Mouse (Mus musculus): ENCODE measurements at regions not wholly inside any gene's neighbourhood (a gene's known extent, or its start where the extent isn't known, plus 50 kb on each side); places are given as distances from the start of the nearest gene placed in this dataset.

DNA sequence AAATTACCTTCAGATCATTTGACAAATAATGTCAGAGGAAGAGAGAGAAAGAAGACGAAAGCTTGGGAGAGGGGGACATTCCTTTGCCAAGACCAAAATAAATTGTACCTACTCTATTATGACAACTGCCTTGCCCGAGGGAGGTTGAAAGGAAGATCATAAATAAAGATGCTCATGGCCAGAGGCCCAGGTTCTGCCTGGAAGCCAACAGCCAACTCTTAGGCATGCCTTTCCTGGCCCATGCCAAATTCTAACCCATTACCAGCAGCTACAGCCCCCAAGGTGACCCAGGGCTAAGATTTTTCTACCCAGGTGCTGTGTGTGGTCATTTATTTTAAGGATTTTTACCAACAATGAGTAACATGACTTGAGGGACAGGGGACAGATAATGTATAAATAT lies 54.9 kb downstream of the Cbln1 start:
- intact Hi-C loops (cut with DNase I) = no loop called here
- DNase-seq = no peak

GRCm38 (mm10) chr8:87415051-87415630 lies 57.3 kb downstream of the Cbln1 start:
- intact Hi-C loops (cut with DNase I) = no loop called here
- no peak for DNase-seq

- DNase-seq = no peak
- intact Hi-C loops (cut with DNase I) = no loop called here
These were observed 83.4 kb downstream of the Cbln1 start for GRCm38 (mm10) chr8:87389016-87389415.

- intact Hi-C loops (cut with DNase I) = no loop called here
These were observed 88.7 kb downstream of the Cbln1 start for GRCm38 (mm10) chr8:87383527-87384206.

DNA sequence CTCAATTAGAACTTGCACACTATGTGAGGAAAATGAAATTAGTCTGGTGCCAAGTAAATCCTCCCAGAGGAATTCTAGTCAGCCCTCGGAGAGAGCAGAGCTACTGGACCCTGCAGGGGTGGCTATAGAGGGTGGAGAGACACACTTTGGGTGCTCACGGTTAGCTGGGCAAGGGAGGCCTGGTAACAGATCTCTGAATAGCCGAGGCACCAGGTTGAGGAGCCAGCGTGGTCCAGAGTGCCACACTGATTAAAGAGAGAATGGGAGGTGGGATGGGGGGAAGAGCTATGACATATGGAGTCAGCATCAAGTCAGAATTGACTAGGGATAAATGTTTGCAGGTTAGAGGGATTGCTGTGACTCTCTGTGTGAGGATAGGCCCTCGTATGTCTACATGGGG lies 90.1 kb downstream of the Cbln1 start:
- DNase-seq = no peak
- intact Hi-C loops (cut with DNase I) = no loop called here

More at GRCm38 (mm10) chr8:87383527-87384206, 88.7 kb downstream of the Cbln1 start:
- DNase-seq = no peak

- intact Hi-C loops (cut with DNase I) = no loop called here
- no peak for DNase-seq
These were observed 91.6 kb downstream of the Cbln1 start for GRCm38 (mm10) chr8:87380791-87381190.

GRCm38 (mm10) chr8:87379296-87379695 lies 93.1 kb downstream of the Cbln1 start:
- no peak for DNase-seq
- intact Hi-C loops (cut with DNase I) = no loop called here

GRCm38 (mm10) chr8:87374044-87374443 lies 98.4 kb downstream of the Cbln1 start:
- intact Hi-C loops (cut with DNase I) = no loop called here
- DNase-seq = no peak

DNA sequence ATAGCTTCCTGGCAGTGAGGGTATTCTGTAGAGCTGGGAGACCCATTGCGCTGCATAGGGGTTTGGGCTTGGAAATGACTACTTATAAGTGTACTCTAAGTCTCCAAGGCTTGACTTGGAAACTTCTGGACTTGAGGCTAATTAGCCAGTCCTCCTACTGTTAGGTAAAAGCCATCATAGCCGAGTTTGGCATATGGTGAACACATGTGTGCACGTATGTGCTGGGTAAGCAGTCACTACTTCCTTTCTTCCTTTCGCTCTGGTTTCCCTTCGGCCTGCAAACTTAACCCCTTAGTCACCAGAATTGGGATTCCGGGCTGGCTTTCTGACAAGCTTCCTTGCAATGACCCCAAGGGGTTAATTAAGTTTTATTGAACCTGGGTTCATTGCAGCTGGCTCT lies 98.9 kb downstream of the Cbln1 start:
- intact Hi-C loops (cut with DNase I) = no loop called here
- no peak for DNase-seq

GRCm38 (mm10) chr8:87372061-87372460 lies 100.3 kb downstream of the Cbln1 start:
- intact Hi-C loops (cut with DNase I) = no loop called here
- no peak for DNase-seq

DNA sequence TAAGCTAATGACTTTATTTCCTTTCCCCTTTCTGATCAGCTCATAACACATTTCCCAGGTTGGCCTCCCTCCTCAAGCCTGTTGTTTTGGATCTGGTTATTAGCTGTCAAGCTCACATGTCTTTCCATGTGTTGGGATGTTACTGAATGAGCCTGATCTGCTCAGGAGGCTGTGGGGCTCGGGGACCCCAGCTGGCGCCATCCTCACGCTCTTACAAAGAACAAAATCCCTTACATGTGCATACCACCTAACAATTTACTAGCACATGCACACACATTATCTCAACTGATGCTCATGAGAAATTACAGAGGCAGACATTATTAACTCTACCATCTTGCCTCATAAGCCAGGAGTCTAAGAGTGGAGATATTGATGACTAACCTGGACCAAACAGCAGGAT lies 102.2 kb downstream of the Cbln1 start:
- intact Hi-C loops (cut with DNase I) = no loop called here
- no peak for DNase-seq

DNA sequence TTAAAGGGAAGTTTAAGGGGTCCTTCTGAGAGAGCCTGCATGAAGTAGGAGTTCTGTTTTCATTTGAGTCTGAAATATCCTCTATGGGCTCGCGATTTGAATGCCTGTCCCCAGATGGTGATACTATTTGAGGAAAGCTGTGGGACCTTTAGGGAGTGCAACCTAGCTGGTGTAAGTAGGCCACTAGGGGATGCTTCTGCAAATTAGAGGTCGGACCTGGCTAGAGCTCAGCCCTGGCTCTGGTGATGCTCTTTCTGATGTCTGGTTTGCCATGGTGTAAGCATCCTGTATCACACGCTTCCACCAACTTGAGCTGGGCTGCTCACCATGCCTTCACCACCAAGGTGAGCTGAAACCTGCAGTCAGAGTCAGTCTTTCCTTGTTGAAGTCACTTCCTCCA lies 121.9 kb downstream of the Cbln1 start:
- intact Hi-C loops (cut with DNase I) = no loop called here
- DNase-seq = no peak

DNA sequence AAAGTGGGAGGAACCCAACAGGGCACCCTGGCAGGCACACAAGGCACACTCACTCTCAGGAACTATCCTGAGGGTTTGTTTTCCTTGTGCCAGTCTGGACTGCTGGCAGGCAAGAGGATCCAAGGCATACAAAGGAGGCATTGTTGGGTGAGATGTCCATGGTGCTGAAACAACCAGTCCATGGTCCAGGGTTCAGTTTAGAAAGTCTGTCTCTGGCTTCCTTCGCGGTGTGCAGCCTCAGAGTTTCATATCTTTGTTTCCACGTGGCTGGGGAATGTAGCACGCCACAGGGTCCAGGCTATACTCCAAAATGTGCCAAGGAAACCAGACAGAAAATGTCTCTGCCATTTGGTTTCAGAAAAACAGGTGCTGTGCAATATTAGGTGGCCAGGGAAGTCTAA lies 122.6 kb downstream of the Cbln1 start:
- peak; percentile 11 for DNase-seq
- intact Hi-C loops (cut with DNase I) = no loop called here

DNA sequence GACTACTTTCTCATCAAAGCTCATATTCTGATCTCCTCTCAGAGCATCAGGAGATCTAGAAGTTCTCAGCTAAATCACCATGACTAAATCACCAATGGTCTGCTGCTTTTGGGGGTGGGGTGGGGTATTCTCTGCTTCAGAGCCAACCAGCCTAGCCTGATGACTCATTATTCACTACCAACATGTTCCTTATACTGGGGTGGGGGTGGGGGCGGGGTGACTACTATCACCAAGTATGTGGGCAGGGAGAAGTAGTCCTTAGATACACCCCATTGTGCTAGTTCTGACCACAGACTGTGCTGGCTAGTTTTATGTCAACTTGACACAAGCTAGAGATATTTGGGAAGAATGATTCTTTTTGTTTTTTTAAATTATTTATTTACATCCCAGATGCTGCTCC lies 143.0 kb downstream of the Cbln1 start:
- DNase-seq = no peak
- intact Hi-C loops (cut with DNase I) = no loop called here

GRCm38 (mm10) chr8:87314570-87314969 lies 157.8 kb downstream of the Cbln1 start:
- no peak for DNase-seq
- intact Hi-C loops (cut with DNase I) = no loop called here

GRCm38 (mm10) chr8:87311282-87311681 lies 161.1 kb downstream of the Cbln1 start:
- intact Hi-C loops (cut with DNase I) = no loop called here
- DNase-seq = peak; percentile 88

- intact Hi-C loops (cut with DNase I) = no loop called here
- no peak for DNase-seq
These were observed 164.1 kb downstream of the Cbln1 start for GRCm38 (mm10) chr8:87308311-87308710.

- DNase-seq = no peak
- intact Hi-C loops (cut with DNase I) = no loop called here
These were observed 167.4 kb downstream of the Cbln1 start for GRCm38 (mm10) chr8:87305001-87305400.

DNA sequence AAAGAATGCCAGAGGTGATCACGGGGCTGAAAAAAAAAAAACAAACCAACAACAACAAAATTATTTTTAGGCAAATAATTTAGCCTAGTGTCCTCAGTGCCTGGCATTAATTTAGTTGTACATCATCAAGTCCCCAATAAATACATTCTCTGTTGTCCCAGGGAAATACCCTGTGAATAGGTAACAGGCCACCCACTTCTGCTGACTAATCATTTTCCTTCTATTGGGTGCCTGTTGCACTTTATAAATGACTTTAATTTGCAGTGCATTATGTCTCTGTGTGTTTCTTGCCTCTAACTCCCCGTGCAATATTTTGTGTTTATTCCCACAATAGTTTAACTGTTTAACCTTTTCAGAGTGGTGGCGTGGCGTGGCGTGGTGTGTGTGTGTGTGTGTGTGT lies 168.9 kb downstream of the Cbln1 start:
- intact Hi-C loops (cut with DNase I) = no loop called here
- no peak for DNase-seq

- intact Hi-C loops (cut with DNase I) = no loop called here
- DNase-seq = no peak
These were observed 174.6 kb downstream of the Cbln1 start for GRCm38 (mm10) chr8:87297761-87298160.

DNA sequence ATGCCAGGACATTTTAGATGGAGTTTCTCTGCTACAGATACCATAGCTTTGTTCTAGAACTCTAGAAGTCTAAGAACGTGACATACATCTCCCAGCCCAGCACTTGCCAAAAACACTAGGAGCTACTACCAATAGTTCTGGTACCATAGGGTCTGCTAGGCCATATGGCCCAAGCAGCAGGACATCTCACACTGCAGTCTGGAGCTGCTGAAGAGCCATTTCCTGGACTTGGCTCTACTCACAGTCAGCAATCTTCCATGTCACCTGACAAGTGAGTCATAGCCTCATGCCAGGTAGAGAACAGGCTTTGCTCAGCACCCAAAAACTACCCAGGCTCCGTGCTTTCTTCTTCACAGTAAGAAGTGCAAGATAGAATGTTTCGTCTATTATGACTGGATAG lies 175.1 kb downstream of the Cbln1 start:
- intact Hi-C loops (cut with DNase I) = no loop called here
- peak; percentile 8 for DNase-seq

DNA sequence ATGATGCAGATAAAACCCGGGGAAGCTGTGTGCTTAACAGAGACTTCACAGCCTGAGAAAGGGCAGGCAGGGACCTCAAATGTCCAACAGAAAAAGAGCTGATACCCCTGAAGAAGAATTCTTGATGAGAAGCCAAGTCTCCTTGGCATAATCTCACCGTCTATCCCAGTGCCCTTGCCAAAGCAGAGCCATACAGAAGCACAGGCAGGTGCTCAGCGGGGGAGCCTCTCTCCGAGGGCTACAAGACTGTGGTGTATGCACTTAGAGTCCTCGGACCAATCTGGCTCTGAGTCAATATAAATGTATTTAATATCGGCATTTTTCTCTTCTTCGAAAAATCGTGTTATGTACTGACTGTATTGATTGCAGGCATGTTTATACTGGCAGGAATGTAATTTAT lies 186.3 kb downstream of the Cbln1 start:
- DNase-seq = peak; percentile 28
- intact Hi-C loops (cut with DNase I) = no loop called here

DNA sequence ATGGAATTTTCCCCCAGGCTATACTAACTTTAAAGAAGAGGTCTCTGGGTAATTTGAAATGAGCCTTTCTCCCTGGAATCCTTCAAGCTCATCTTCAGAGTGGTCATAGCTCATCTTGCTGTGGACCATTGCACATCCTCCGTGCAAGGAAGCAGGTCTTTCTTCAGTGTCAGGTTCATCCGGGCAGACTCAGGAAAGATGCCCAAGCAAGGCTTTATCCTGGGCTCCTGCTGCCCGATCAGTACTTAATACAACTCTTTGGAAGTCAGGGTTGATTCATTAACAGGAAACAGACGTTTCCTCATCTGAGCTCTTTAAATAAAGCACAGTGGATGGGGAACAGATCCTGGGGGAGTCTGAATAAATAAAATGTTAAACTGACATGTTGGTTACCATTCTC lies 188.1 kb downstream of the Cbln1 start:
- intact Hi-C loops (cut with DNase I) = no loop called here
- DNase-seq = no peak
